Mouse (Mus musculus) thymus, postnatal 10 days (tissue): ENCODE results near the gene Lcp1.

Source experiments
- DNase-seq, 2 experiments: peaks; one replicate each; pipeline ENCODE4 v3.0.0; 2021; ENCODE audit warnings: low spot score in 2 of 2

Lcp1 gene

DNA sequence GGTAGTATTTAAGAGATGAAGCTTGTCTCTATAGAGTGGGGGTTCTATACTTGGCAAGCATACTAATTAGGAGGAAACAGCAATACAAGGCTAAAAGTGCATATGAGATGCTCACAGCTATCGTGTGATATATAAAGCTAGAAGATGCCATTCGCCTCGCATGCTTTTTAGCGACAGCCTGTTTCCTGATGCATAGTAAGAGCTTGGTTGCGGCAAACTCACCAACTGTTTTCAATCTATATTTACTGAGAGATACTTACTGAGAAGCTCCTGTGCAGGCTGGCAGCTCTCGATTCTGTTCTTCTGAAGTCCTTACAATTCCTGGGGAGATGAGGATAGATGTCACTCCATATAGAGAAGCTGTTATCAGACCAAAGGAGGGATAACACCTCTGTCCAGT lies 148.8 kb downstream of the Lcp1 start:
- DNase-seq = no peak

DNA sequence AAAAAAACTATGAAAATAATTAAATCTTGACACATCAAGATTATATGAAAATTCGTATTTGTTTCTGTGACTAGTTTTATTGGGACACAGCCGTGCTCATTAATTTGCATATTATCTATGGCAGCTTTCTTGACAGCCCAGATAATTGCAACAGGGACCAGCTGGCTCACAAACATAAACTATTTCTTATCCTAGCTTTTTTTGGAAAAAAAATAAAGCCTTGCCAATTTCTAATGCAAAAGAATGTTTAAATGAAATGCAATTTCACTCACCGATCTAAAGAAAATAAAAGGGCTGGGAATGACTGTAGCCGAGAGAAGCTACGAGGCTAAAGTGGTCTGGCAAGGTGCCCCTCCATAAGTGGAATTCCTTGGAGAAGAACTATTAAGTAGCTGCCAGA lies 149.5 kb downstream of the Lcp1 start:
- no peak for DNase-seq
